ENCODE assay signal across 8 mouse cellular contexts in the genomic region with DNA sequence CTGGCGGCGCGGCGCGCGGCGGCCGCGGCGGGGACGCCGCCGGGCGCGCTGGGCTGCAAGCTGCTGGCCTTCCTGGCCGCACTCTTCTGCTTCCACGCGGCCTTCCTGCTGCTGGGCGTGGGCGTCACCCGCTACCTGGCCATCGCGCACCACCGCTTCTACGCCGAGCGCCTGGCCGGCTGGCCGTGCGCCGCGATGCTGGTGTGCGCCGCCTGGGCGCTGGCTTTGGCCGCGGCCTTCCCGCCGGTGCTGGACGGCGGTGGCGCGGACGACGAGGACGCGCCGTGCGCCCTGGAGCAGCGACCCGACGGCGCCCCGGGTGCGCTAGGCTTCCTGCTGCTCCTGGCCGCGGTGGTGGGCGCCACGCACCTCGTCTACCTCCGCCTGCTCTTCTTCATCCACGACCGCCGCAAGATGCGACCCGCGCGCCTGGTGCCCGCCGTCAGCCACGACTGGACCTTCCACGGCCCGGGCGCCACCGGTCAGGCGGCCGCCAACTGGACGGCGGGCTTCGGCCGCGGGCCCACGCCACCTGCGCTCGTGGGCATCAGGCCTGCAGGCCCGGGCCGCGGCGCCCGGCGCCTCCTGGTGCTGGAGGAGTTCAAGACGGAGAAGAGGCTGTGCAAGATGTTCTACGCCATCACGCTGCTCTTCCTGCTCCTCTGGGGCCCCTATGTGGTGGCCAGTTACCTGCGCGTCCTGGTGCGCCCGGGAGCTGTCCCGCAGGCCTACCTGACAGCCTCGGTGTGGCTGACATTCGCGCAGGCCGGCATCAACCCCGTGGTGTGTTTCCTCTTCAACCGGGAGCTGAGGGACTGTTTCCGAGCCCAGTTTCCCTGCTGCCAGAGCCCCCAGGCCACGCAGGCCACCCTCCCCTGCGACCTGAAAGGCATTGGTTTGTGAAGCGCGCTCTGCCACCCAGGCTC. TPM values are rescaled to one million over a fixed set of nuclear protein-coding genes. Genes with fewer than 3 reads are reported as not detected.
DNase-seq lines count a peak whose midpoint lies in the region; ATAC-seq lines count a peak whose summit lies in the region.

No protein-coding gene starts in this region.

- peak overlapping the region; percentile 82 for H3K4me3 ChIP-seq in kidney, embryonic 14.5 days (ENCODE audit: low read length)
- H3K4me3 ChIP-seq in hindbrain, embryonic 11.5 days (ENCODE audit: low read depth, low read length): peak overlapping the region; percentile 74
- peak overlapping the region; percentile 47 for H3K4me3 ChIP-seq in liver, embryonic 15.5 days (replicated peaks)

- WGBS in kidney, embryonic 14.5 days: 1% methylated on average over 102 of the region's 110 CpGs
- under 1% methylated on average over 89 of the region's 110 CpGs for WGBS in hindbrain, embryonic 11.5 days
- WGBS in liver, embryonic 15.5 days (ENCODE audit: insufficient replicate concordance): 2% methylated on average over 109 of the region's 110 CpGs

- peak; percentile 47 for ATAC-seq in kidney, embryonic 14.5 days (ENCODE audit: low FRiP score, low TSS enrichment)
- peak; percentile 48 for ATAC-seq in hindbrain, embryonic 11.5 days (ENCODE audit: low FRiP score)
- ATAC-seq in liver, embryonic 15.5 days (ENCODE audit: insufficient read depth): no peak

- H3K9ac ChIP-seq in kidney, embryonic 14.5 days (ENCODE audit: low read depth, low read length): peak overlapping the region; percentile 83
- H3K9ac ChIP-seq in hindbrain, embryonic 11.5 days (ENCODE audit: low read depth, low read length): peak overlapping the region; percentile 67
- no peak overlapping the region for H3K9ac ChIP-seq in liver, embryonic 15.5 days

- H3K36me3 ChIP-seq in kidney, embryonic 14.5 days (ENCODE audit: control insufficient read depth, insufficient read depth, low read length): no peaks in the 10 kb centered on the region
- H3K36me3 ChIP-seq in hindbrain, embryonic 11.5 days (ENCODE audit: control insufficient read depth, insufficient read depth, low read length): no peaks in the 10 kb centered on the region
- no peaks in the 10 kb centered on the region for H3K36me3 ChIP-seq in liver, embryonic 15.5 days (replicated peaks)

- no peak for DNase-seq in kidney, postnatal 25 days
- peak; percentile 26 for DNase-seq in adrenal gland, postnatal 14 days
- peak; percentile 64 for DNase-seq in embryo, embryonic 11 days
- peak; percentile 66 for DNase-seq in hindbrain, embryonic 11.5 days (ENCODE audit: low spot score)
- peak; percentile 48 for DNase-seq in right cerebral cortex, postnatal 4 days
- DNase-seq in gastrocnemius, postnatal 25 days: no peak

- peaks cover 7% of the 10 kb centered on the region for H3K4me1 ChIP-seq in kidney, embryonic 14.5 days (ENCODE audit: control insufficient read depth, insufficient read depth, low read length)
- H3K4me1 ChIP-seq in hindbrain, embryonic 11.5 days (replicated peaks; ENCODE audit: control insufficient read depth, insufficient read depth, low read length): peaks cover 7% of the 10 kb centered on the region
- H3K4me1 ChIP-seq in liver, embryonic 15.5 days (replicated peaks): no peaks in the 10 kb centered on the region; the same call in 1 of the 2 replicates

- no peaks in the 10 kb centered on the region for H3K9me3 ChIP-seq in kidney, embryonic 14.5 days (ENCODE audit: control insufficient read depth, low read length)
- H3K9me3 ChIP-seq in hindbrain, embryonic 11.5 days (ENCODE audit: control insufficient read depth, low read length): no peaks in the 10 kb centered on the region
- no peaks in the 10 kb centered on the region for H3K9me3 ChIP-seq in liver, embryonic 15.5 days (replicated peaks)

- peaks cover 59% of the 10 kb centered on the region for H3K27me3 ChIP-seq in kidney, embryonic 14.5 days (ENCODE audit: control insufficient read depth, insufficient read depth, low read length)
- H3K27me3 ChIP-seq in hindbrain, embryonic 11.5 days (ENCODE audit: control insufficient read depth, insufficient read depth, low read length): peaks cover 41% of the 10 kb centered on the region
- peaks cover 96% of the 10 kb centered on the region for H3K27me3 ChIP-seq in liver, embryonic 15.5 days

- peak overlapping the region; percentile 96 for H3K4me2 ChIP-seq in kidney, embryonic 14.5 days (replicated peaks; ENCODE audit: low read depth, low read length)
- peak overlapping the region; percentile 94 for H3K4me2 ChIP-seq in hindbrain, embryonic 11.5 days (replicated peaks; ENCODE audit: low read depth, low read length)
- H3K4me2 ChIP-seq in liver, embryonic 15.5 days: peak overlapping the region; percentile 68

- H3K27ac ChIP-seq in kidney, embryonic 14.5 days (ENCODE audit: low read depth, low read length): no peak overlapping the region
- H3K27ac ChIP-seq in hindbrain, embryonic 11.5 days (ENCODE audit: low read depth, low read length): 0 out of 2 replicates have a peak overlapping the region, but pooled peaks have one; percentile 58
- no peak overlapping the region for H3K27ac ChIP-seq in liver, embryonic 15.5 days (replicated peaks)

RNA-seq across cellular contexts. Expression of a gene that starts 0.7 kb away (rescaled TPM):
- polyA plus RNA-seq in kidney, embryonic 14.5 days (2014; fragmentation: Nextera tagmentation; extraction: Ambion mirVana): 3.4 and 5.0 TPM in 2 replicates
- total RNA-seq in adrenal gland, postnatal 14 days (2021): 2.8 and 3.6 TPM in 2 replicates
- polyA plus RNA-seq in hindbrain, embryonic 11.5 days (2014; fragmentation: Nextera tagmentation; extraction: Ambion mirVana): 2.5 and 3.7 TPM in 2 replicates
- 0.05 and 0.09 TPM in 2 replicates for polyA plus RNA-seq in liver, embryonic 15.5 days (2015; fragmentation: Nextera tagmentation; extraction: Ambion mirVana)
- 1 to 10 TPM; 1.3 to 1.6 TPM for total RNA-seq in gastrocnemius, postnatal 25 days (2021)

RNA-seq across cellular contexts. Expression of a gene that starts 26.6 kb away (rescaled TPM):
- 4.9 and 7.5 TPM in 2 replicates for polyA plus RNA-seq in kidney, embryonic 14.5 days (2014; fragmentation: Nextera tagmentation; extraction: Ambion mirVana)
- 5.0 and 7.7 TPM in 2 replicates for total RNA-seq in adrenal gland, postnatal 14 days (2021)
- polyA plus RNA-seq in hindbrain, embryonic 11.5 days (2014; fragmentation: Nextera tagmentation; extraction: Ambion mirVana): 3.2 and 6.0 TPM in 2 replicates
- 0.75 and 0.88 TPM in 2 replicates for polyA plus RNA-seq in liver, embryonic 15.5 days (2015; fragmentation: Nextera tagmentation; extraction: Ambion mirVana)
- 1 to 10 TPM; 1.6 to 2.0 TPM for total RNA-seq in gastrocnemius, postnatal 25 days (2021)

RNA-seq across cellular contexts. Expression of a gene that starts 26.6 kb away (rescaled TPM):
- polyA plus RNA-seq in kidney, embryonic 14.5 days (2014; fragmentation: Nextera tagmentation; extraction: Ambion mirVana): 19.5 TPM in 2 replicates
- 32.9 and 33.6 TPM in 2 replicates for total RNA-seq in adrenal gland, postnatal 14 days (2021)
- polyA plus RNA-seq in hindbrain, embryonic 11.5 days (2014; fragmentation: Nextera tagmentation; extraction: Ambion mirVana): 15.1 and 16.3 TPM in 2 replicates
- polyA plus RNA-seq in liver, embryonic 15.5 days (2015; fragmentation: Nextera tagmentation; extraction: Ambion mirVana): 1.9 and 2.2 TPM in 2 replicates
- total RNA-seq in gastrocnemius, postnatal 25 days (2021): 10 to 100 TPM; 18.8 to 21.2 TPM

RNA-seq across cellular contexts. Expression of a gene that starts 33.0 kb away (rescaled TPM):
- polyA plus RNA-seq in kidney, embryonic 14.5 days (2014; fragmentation: Nextera tagmentation; extraction: Ambion mirVana): not detected in 2 replicates
- total RNA-seq in adrenal gland, postnatal 14 days (2021): not detected in 2 replicates
- not detected in 2 replicates for polyA plus RNA-seq in hindbrain, embryonic 11.5 days (2014; fragmentation: Nextera tagmentation; extraction: Ambion mirVana)
- 0.08 TPM in 1 of 2 replicates, not detected in the other for polyA plus RNA-seq in liver, embryonic 15.5 days (2015; fragmentation: Nextera tagmentation; extraction: Ambion mirVana)
- total RNA-seq in gastrocnemius, postnatal 25 days (2021): not detected

Comparison
In these comparisons a context has a peak if more than half of its experiments do, and no peak if none do; other contexts are left out.
1. DNase-seq: peak in adrenal gland, postnatal 14 days (single experiment), embryo, embryonic 11 days (single experiment), hindbrain, embryonic 11.5 days (single experiment) and right cerebral cortex, postnatal 4 days (single experiment); none in kidney, postnatal 25 days (0 of 2) and gastrocnemius, postnatal 25 days (single experiment).
2. Peak in every context shown above with its lines, with median percentiles within 50 percentile points of each other: H3K4me2 ChIP-seq and H3K4me3 ChIP-seq.